Mouse (Mus musculus) forebrain, postnatal 0 days (tissue): ENCODE measurements at regions not wholly inside any gene's neighbourhood (a gene's known extent, or its start where the extent isn't known, plus 50 kb on each side); places are given as distances from the start of the nearest gene placed in this dataset.
A peak's percentile ranks its signal among the peaks of the same experiment; 100 is the strongest.

Experiments
- ATAC-seq: fragments of 200-750 bp; cut with Nextera tagmentation; 2 replicates; pipeline ENCODE4 v1.8.0; 2017; ENCODE audit warnings: mild to moderate bottlenecking, moderate library complexity
- DNase-seq: peaks from one replicate; pipeline ENCODE4 v3.0.0-alpha.2; 2015
- H3K27ac ChIP-seq: fragments of 300-500 bp; sonication (generic); 2 replicates; pipeline ENCODE4 v1.5.1; 2014; ENCODE audit warnings: low read depth, mild to moderate bottlenecking, antibody characterized with exemption, low read length, moderate library complexity, mixed read lengths
- H3K27me3 ChIP-seq: fragments of 300-500 bp; sonication (generic); 2 replicates; pipeline ENCODE4 v1.6.1; 2014; ENCODE audit warnings: mild to moderate bottlenecking, low read length, mixed read lengths; ENCODE audit not compliant: insufficient read depth
- H3K36me3 ChIP-seq: fragments of 300-500 bp; sonication (generic); 2 replicates; pipeline ENCODE4 v1.6.1; 2014; ENCODE audit warnings: mild to moderate bottlenecking, moderate library complexity; ENCODE audit not compliant: insufficient read depth
- H3K4me1 ChIP-seq: fragments of 300-500 bp; sonication (generic); 2 replicates; pipeline ENCODE4 v1.6.1; 2014; ENCODE audit warnings: antibody characterized with exemption; ENCODE audit not compliant: insufficient read depth
- H3K4me2 ChIP-seq: fragments of 300-500 bp; sonication (generic); 2 replicates; pipeline ENCODE4 v1.6.1; 2014; ENCODE audit warnings: low read depth, mild to moderate bottlenecking, moderate library complexity
- H3K4me3 ChIP-seq: fragments of 300-500 bp; sonication (generic); 2 replicates; pipeline ENCODE4 v1.5.1; 2014; ENCODE audit warnings: low read depth, low read length, mixed read lengths
- H3K9ac ChIP-seq: fragments of 300-500 bp; sonication (generic); 2 replicates; pipeline ENCODE4 v1.6.1; 2014; ENCODE audit warnings: mild to moderate bottlenecking
- H3K9me3 ChIP-seq: fragments of 300-500 bp; sonication (generic); 2 replicates; pipeline ENCODE4 v1.6.1; 2016; ENCODE audit warnings: low read length
- CTCF ChIP-seq: sonication (generic); IDR thresholded peaks from 2 replicates; pipeline ENCODE4 v1.5.1; 2016; ENCODE audit warnings: antibody characterized with exemption, control low read depth, low read depth
- WGBS: fragments of 180-500 bp; shearing (Covaris S2); extraction: QIAGEN DNeasy Blood & Tissue Kit; methylation state at CpG from one replicate; pipeline ENCODE4 v1.1.7; 2014; 5-methylcytosine and 5-hydroxymethylcytosine counted together

GRCm38 (mm10) chr1:194148416-194149364 lies 469.3 kb upstream of the Plxna2 start:
- 29% methylated on average over 11 of the region's 11 CpGs for WGBS
- 0 out of 2 replicates have a peak, but pooled peaks cover 7% of the 10 kb centered on the region for H3K4me1 ChIP-seq

GRCm38 (mm10) chr1:194117631-194118360 lies 500.2 kb upstream of the Plxna2 start:
- Histone ChIP-seq H3K9me3 (no peaks in the 10 kb centered on the region), H3K4me1 (no peaks in the 10 kb centered on the region), H3K36me3 (no peaks in the 10 kb centered on the region), H3K4me3 (no peak overlapping the region), H3K27me3 (no peaks in the 10 kb centered on the region), H3K27ac (no peak overlapping the region), H3K9ac (no peak overlapping the region), H3K4me2 (no peak overlapping the region)
- no peak for ATAC-seq
- no peak for TF ChIP-seq CTCF
- no peak for DNase-seq
- 61% methylated on average over 4 of the region's 4 CpGs for WGBS

More at GRCm38 (mm10) chr1:194148416-194149364, 469.3 kb upstream of the Plxna2 start:
- Histone ChIP-seq H3K36me3 (no peaks in the 10 kb centered on the region), H3K27me3 (no peaks in the 10 kb centered on the region), H3K4me2 (peak overlapping the region; percentile 16; the same call in 1 of the 2 replicates), H3K27ac (peak overlapping the region; percentile 70), H3K4me3 (no peak overlapping the region), H3K9ac (no peak overlapping the region), H3K9me3 (no peaks in the 10 kb centered on the region)
- ATAC-seq (peak; percentile 76), DNase-seq (peak; percentile 76)
- peak; percentile 32; the same call in 1 of the 2 replicates for TF ChIP-seq CTCF

DNA sequence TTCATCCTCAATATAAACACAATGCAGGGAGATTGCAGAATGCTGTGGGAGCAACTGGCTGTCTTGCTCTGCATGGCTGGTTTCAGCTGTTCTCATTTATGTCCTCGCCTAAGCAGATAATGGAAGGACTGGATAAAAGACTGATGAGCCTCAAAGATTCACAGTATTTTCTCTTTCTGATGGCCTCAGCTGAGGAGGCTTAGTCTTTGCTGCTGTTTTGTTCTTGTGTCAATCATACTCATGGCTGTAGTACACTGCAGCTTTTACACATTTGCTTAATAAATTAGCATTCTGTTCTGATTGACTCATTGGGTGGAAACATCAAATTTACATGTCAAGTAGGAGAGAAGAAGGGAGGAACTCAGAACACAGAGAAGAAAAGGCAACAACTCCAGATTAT lies 503.6 kb upstream of the Plxna2 start:
- Histone ChIP-seq H3K9me3 (no peaks in the 10 kb centered on the region), H3K27me3 (no peaks in the 10 kb centered on the region), H3K36me3 (no peaks in the 10 kb centered on the region), H3K4me3 (no peak overlapping the region), H3K4me2 (no peak overlapping the region), H3K27ac (no peak overlapping the region), H3K4me1 (no peaks in the 10 kb centered on the region), H3K9ac (no peak overlapping the region)
- WGBS, result 34% methylated on average over 1 of the region's 1 CpGs
- ATAC-seq (peak; percentile 82; the same call in 1 of the 2 replicates), DNase-seq (no peak)
- no peak for TF ChIP-seq CTCF

DNA sequence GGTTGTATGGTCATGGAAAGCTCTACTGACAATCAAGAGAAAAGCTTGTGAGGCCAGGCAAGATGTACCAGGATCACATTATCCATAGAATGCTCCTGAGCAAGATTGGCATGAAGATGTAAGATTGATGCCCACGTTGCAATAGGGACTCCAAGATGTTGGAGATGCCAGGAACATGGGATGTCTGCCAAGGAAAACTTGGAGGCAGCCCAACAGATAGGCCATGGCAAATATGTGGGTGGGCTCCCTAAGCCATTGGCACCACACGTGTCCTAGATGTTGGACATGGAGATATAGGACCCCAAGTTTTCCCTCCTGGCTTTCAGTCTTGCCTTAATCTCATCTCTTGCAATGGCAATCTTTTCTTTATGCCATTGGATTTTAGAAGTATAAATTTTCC lies 506.1 kb upstream of the Plxna2 start:
- no peak for TF ChIP-seq CTCF
- Histone ChIP-seq H3K27ac (no peak overlapping the region), H3K4me2 (no peak overlapping the region), H3K4me1 (no peaks in the 10 kb centered on the region), H3K27me3 (no peaks in the 10 kb centered on the region), H3K9me3 (no peaks in the 10 kb centered on the region), H3K4me3 (no peak overlapping the region), H3K36me3 (no peaks in the 10 kb centered on the region), H3K9ac (no peak overlapping the region)
- DNase-seq (no peak), ATAC-seq (no peak)
- WGBS, result 46% methylated on average over 2 of the region's 2 CpGs

DNA sequence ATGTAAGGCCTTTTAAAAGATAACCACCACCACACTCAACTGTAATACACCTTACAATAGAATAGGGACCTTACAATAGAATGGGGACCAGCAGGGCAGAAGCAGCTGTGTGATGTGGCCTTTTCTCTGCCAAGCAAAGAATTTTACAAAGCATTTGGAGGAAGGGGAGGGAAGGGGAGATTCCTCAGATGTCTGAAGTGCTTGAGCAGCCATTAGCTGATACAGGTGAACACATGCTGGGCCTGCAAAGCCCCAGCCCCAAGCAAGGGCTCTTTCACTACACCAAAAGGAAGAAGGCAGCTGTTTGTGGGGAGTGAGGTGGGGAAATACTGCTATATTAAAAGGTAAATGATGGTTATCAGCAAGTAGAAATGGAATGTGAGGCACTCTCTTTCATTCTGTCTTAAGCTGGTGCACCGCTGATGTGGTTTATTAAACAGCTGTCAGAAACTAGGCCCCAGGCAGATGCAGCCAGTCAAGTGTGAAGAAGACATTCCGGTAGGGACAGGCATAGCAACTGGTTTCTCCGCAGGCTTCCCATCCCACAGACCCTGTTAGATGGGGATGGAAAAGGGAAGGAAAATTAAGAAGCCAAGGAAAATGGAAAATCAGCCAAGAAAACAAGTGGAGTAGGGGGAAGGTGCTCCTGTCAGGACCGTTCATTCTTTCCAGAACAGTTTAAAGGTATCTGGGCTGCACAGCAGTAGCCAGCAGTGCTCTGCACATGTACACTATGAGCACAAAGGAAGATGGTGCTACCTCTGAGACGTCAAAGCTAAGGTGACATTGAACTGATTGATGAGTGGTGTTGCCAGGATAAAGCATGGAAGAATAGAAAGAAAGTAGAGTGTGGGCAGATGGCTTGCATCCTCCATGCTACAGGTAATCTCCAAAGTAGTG lies 508.6 kb upstream of the Plxna2 start:
- H3K9me3 ChIP-seq, result no peaks in the 10 kb centered on the region
- H3K4me1 ChIP-seq, result no peaks in the 10 kb centered on the region
- no peak for TF ChIP-seq CTCF
- H3K27me3 ChIP-seq, result no peaks in the 10 kb centered on the region
- no peak overlapping the region for H3K4me3 ChIP-seq
- no peak for ATAC-seq
- H3K27ac ChIP-seq, result no peak overlapping the region
- H3K9ac ChIP-seq, result no peak overlapping the region
- no peak for DNase-seq
- H3K36me3 ChIP-seq, result no peaks in the 10 kb centered on the region
- 38% methylated on average over 5 of the region's 5 CpGs for WGBS
- no peak overlapping the region for H3K4me2 ChIP-seq

DNA sequence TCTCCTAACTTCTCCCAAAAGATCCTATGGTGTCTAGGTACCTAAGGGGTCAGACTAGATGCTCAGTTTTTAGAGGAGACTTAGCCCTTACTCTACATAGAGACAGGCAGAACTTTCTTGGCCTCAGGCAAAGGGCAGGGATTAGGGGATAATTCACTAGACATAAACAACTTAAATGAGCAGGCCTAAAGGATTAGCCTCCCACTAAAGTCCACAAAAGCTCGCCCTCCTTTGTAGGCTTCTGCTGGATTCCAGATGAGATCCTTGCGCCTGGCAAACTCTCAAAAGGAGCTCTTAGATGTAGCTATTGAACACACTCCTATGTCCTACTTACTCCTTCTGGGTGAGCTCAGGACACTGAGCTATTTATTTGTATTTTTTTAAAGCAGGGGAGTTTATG lies 509.9 kb upstream of the Plxna2 start:
- H3K27ac ChIP-seq, result no peak overlapping the region
- no peaks in the 10 kb centered on the region for H3K36me3 ChIP-seq
- no peak for ATAC-seq
- no peak for DNase-seq
- no peak for TF ChIP-seq CTCF
- H3K9ac ChIP-seq, result no peak overlapping the region
- WGBS, result 22% methylated on average over 2 of the region's 2 CpGs
- H3K4me3 ChIP-seq, result no peak overlapping the region
- H3K4me1 ChIP-seq, result no peaks in the 10 kb centered on the region
- no peaks in the 10 kb centered on the region for H3K27me3 ChIP-seq
- H3K4me2 ChIP-seq, result no peak overlapping the region
- H3K9me3 ChIP-seq, result no peaks in the 10 kb centered on the region
